Comparison of ENCODE assay signal across 25 mouse cellular contexts in the genomic region with DNA sequence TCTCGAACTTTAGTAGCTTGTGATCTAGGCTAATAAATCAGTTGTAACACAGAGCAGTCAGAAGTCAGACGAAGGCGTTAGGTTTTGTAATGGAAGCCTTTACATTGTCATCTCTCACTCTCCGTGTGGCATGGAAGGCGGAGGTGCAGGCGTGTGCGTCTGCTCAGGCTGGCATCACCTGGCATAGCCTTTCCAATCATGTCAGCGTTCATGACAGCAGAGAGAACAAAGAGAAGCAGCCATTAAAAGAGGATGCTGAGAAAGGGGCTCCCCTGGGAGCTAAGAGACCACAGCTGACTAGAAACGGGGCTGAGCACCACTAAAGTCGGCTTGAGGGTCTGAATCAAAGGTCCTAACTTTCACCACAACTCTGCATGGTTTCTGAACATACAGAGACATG. TPM values are rescaled to one million over a fixed set of nuclear protein-coding genes. Genes with fewer than 3 reads are reported as not detected.
A peak's percentile ranks its signal among the peaks of the same experiment; 100 is the strongest.
DNase-seq lines count a peak whose midpoint lies in the region; ATAC-seq and TF ChIP-seq lines count a peak whose summit lies in the region.
"Had no signal": no experiment of that assay in that cellular context is flagged by ENCODE, and none has a peak within 500 bp of the region (broad histone marks: within the 10 kb centered on the region; RNA-seq: fewer than 3 reads in every experiment).

No protein-coding gene starts in this region.

- no peak overlapping the region for H3K4me3 ChIP-seq in hindbrain, embryonic 11.5 days (ENCODE audit: low read depth, low read length)
- no peak overlapping the region for H3K4me3 ChIP-seq in hindbrain, postnatal 0 days (ENCODE audit: low read length)
- H3K4me3 ChIP-seq in midbrain, embryonic 14.5 days (replicated peaks; ENCODE audit: low read depth, low read length), result no peak overlapping the region
- H3K4me3 ChIP-seq in midbrain, embryonic 13.5 days (replicated peaks), result no peak overlapping the region
- H3K4me3 ChIP-seq: embryonic facial prominence, embryonic 12.5 days; embryonic facial prominence, embryonic 15.5 days; forebrain, embryonic 12.5 days; forebrain, embryonic 15.5 days; heart, adult 2 months; heart, embryonic 10.5 days; heart, embryonic 13.5 days had no signal

- no peak overlapping the region for H3K9ac ChIP-seq in hindbrain, embryonic 11.5 days (ENCODE audit: low read depth, low read length)
- H3K9ac ChIP-seq in hindbrain, postnatal 0 days (replicated peaks; ENCODE audit: low read length), result no peak overlapping the region
- H3K9ac ChIP-seq in midbrain, embryonic 14.5 days (replicated peaks; ENCODE audit: low read length), result no peak overlapping the region
- H3K9ac ChIP-seq in midbrain, embryonic 13.5 days (replicated peaks), result no peak overlapping the region
- H3K9ac ChIP-seq: embryonic facial prominence, embryonic 12.5 days; embryonic facial prominence, embryonic 15.5 days; forebrain, embryonic 12.5 days; forebrain, embryonic 15.5 days; heart, embryonic 13.5 days; hindbrain, embryonic 14.5 days had no signal

- 85% methylated on average over 10 of the region's 10 CpGs for WGBS in hindbrain, embryonic 11.5 days
- WGBS in hindbrain, postnatal 0 days, result 69% methylated on average over 10 of the region's 10 CpGs
- WGBS in midbrain, embryonic 14.5 days, result 74% methylated on average over 10 of the region's 10 CpGs
- WGBS in midbrain, embryonic 13.5 days, result 79% methylated on average over 10 of the region's 10 CpGs

- TF ChIP-seq CTCF in hindbrain, postnatal 0 days (IDR thresholded peaks at IDR 0.05; ENCODE audit: low read depth), result no peak

- no peaks in the 10 kb centered on the region for H3K4me1 ChIP-seq in hindbrain, embryonic 11.5 days (replicated peaks; ENCODE audit: control insufficient read depth, insufficient read depth, low read length)
- no peaks in the 10 kb centered on the region for H3K4me1 ChIP-seq in hindbrain, postnatal 0 days (ENCODE audit: insufficient read depth, low read length)
- H3K4me1 ChIP-seq in midbrain, embryonic 14.5 days (ENCODE audit: control insufficient read depth, insufficient read depth, low read length), result no peaks in the 10 kb centered on the region
- no peaks in the 10 kb centered on the region for H3K4me1 ChIP-seq in midbrain, embryonic 13.5 days (replicated peaks)
- H3K4me1 ChIP-seq: embryonic facial prominence, embryonic 12.5 days; embryonic facial prominence, embryonic 15.5 days; forebrain, embryonic 12.5 days; forebrain, embryonic 15.5 days had no signal

- H3K4me2 ChIP-seq in hindbrain, embryonic 11.5 days (replicated peaks; ENCODE audit: low read depth, low read length), result no peak overlapping the region
- H3K4me2 ChIP-seq in hindbrain, postnatal 0 days (ENCODE audit: low read depth, low read length), result no peak overlapping the region
- no peak overlapping the region for H3K4me2 ChIP-seq in midbrain, embryonic 14.5 days (ENCODE audit: low read length)
- no peak overlapping the region for H3K4me2 ChIP-seq in midbrain, embryonic 13.5 days (replicated peaks)
- H3K4me2 ChIP-seq: embryonic facial prominence, embryonic 12.5 days; embryonic facial prominence, embryonic 15.5 days; forebrain, embryonic 12.5 days; forebrain, embryonic 15.5 days; heart, embryonic 13.5 days; hindbrain, embryonic 14.5 days had no signal

- no peak for ATAC-seq in hindbrain, embryonic 11.5 days (ENCODE audit: low FRiP score)
- no peak for ATAC-seq in hindbrain, postnatal 0 days
- ATAC-seq in midbrain, embryonic 14.5 days (ENCODE audit: low FRiP score, low TSS enrichment), result no peak
- ATAC-seq in midbrain, embryonic 13.5 days, result no peak
- ATAC-seq: forebrain, embryonic 15.5 days had no signal

- H3K36me3 ChIP-seq in hindbrain, embryonic 11.5 days (ENCODE audit: control insufficient read depth, insufficient read depth, low read length), result no peaks in the 10 kb centered on the region
- H3K36me3 ChIP-seq in hindbrain, postnatal 0 days (ENCODE audit: insufficient read depth, low read length), result 0 out of 2 replicates have a peak, but pooled peaks cover under 1% of the 10 kb centered on the region
- peaks cover 5% of the 10 kb centered on the region; the same call in 1 of the 2 replicates for H3K36me3 ChIP-seq in midbrain, embryonic 14.5 days (ENCODE audit: control insufficient read depth, insufficient read depth, low read length)
- peaks cover 4% of the 10 kb centered on the region for H3K36me3 ChIP-seq in midbrain, embryonic 13.5 days

- peak; percentile 22 for DNase-seq in hindbrain, embryonic 11.5 days (ENCODE audit: low spot score)
- DNase-seq in hindbrain, postnatal 0 days (ENCODE audit: low spot score), result no peak
- DNase-seq in midbrain, embryonic 14.5 days, result peak; percentile 33
- DNase-seq in retina, embryonic 14.5 days (ENCODE audit: low spot score), result peak; percentile 29
- no peak for DNase-seq in retina, postnatal 1 day
- DNase-seq in ovary, postnatal 36 days (ENCODE audit: low spot score), result no peak
- DNase-seq: adrenal gland, adult 2 months; adrenal gland, postnatal 14 days; cerebellum, adult 11 months; cerebellum, adult 2 months; cerebellum, adult 9-11 months; cerebellum, postnatal 25 days; gastrocnemius, postnatal 10 days; gastrocnemius, postnatal 36 days; heart, adult 2 months; heart, postnatal 14 days; heart, postnatal 4 days had no signal

- H3K27ac ChIP-seq in hindbrain, embryonic 11.5 days (ENCODE audit: low read depth, low read length), result no peak overlapping the region
- no peak overlapping the region for H3K27ac ChIP-seq in hindbrain, postnatal 0 days
- no peak overlapping the region for H3K27ac ChIP-seq in midbrain, embryonic 14.5 days (replicated peaks; ENCODE audit: low read depth, low read length)
- H3K27ac ChIP-seq in midbrain, embryonic 13.5 days, result no peak overlapping the region
- H3K27ac ChIP-seq: embryonic facial prominence, embryonic 12.5 days; embryonic facial prominence, embryonic 15.5 days; forebrain, embryonic 12.5 days; forebrain, embryonic 15.5 days; heart, adult 2 months; heart, embryonic 10.5 days; hindbrain, embryonic 14.5 days had no signal

- H3K9me3 ChIP-seq in hindbrain, embryonic 11.5 days (ENCODE audit: control insufficient read depth, low read length), result no peaks in the 10 kb centered on the region
- no peaks in the 10 kb centered on the region for H3K9me3 ChIP-seq in hindbrain, postnatal 0 days (ENCODE audit: low read length)
- no peaks in the 10 kb centered on the region for H3K9me3 ChIP-seq in midbrain, embryonic 14.5 days (ENCODE audit: control insufficient read depth, low read length)
- no peaks in the 10 kb centered on the region for H3K9me3 ChIP-seq in midbrain, embryonic 13.5 days
- H3K9me3 ChIP-seq: embryonic facial prominence, embryonic 12.5 days; embryonic facial prominence, embryonic 15.5 days; forebrain, embryonic 12.5 days; forebrain, embryonic 15.5 days; heart, embryonic 10.5 days; heart, embryonic 13.5 days had no signal

- no peaks in the 10 kb centered on the region for H3K27me3 ChIP-seq in hindbrain, embryonic 11.5 days (ENCODE audit: control insufficient read depth, insufficient read depth, low read length)
- no peaks in the 10 kb centered on the region for H3K27me3 ChIP-seq in hindbrain, postnatal 0 days (ENCODE audit: insufficient read depth, low read length)
- no peaks in the 10 kb centered on the region for H3K27me3 ChIP-seq in midbrain, embryonic 14.5 days (ENCODE audit: control insufficient read depth, insufficient read depth, low read length)
- H3K27me3 ChIP-seq in midbrain, embryonic 13.5 days, result no peaks in the 10 kb centered on the region
- H3K27me3 ChIP-seq: embryonic facial prominence, embryonic 12.5 days; embryonic facial prominence, embryonic 15.5 days; forebrain, embryonic 12.5 days; forebrain, embryonic 15.5 days; heart, embryonic 13.5 days had no signal

RNA-seq across cellular contexts. Expression of a gene that starts 19.8 kb away (rescaled TPM):
- polyA plus RNA-seq in hindbrain, embryonic 11.5 days (2014; fragmentation: Nextera tagmentation; extraction: Ambion mirVana), result 24.5 and 34.2 TPM in 2 replicates
- 62.4 and 64.7 TPM in 2 replicates for total RNA-seq in hindbrain, postnatal 0 days (2014; rRNA removed)
- polyA plus RNA-seq in hindbrain, postnatal 0 days (2015; fragmentation: Nextera tagmentation; extraction: Ambion mirVana), result 15.9 and 16.7 TPM in 2 replicates
- 35.1 and 39.4 TPM in 2 replicates for polyA plus RNA-seq in midbrain, embryonic 14.5 days (2014; fragmentation: Nextera tagmentation; extraction: Ambion mirVana)
- 26.9 and 29.6 TPM in 2 replicates for polyA plus RNA-seq in midbrain, embryonic 13.5 days (2015; fragmentation: Nextera tagmentation; extraction: Ambion mirVana)

Comparison
In these comparisons a context has a peak if more than half of its experiments do, and no peak if none do; other contexts are left out.
1. DNase-seq: peak in hindbrain, embryonic 11.5 days (single experiment), midbrain, embryonic 14.5 days (single experiment) and retina, embryonic 14.5 days (single experiment); none in hindbrain, postnatal 0 days (single experiment), retina, postnatal 1 day (single experiment) and ovary, postnatal 36 days (single experiment).